Comparison of ENCODE assay signal across 23 mouse cellular contexts in the genomic region with DNA sequence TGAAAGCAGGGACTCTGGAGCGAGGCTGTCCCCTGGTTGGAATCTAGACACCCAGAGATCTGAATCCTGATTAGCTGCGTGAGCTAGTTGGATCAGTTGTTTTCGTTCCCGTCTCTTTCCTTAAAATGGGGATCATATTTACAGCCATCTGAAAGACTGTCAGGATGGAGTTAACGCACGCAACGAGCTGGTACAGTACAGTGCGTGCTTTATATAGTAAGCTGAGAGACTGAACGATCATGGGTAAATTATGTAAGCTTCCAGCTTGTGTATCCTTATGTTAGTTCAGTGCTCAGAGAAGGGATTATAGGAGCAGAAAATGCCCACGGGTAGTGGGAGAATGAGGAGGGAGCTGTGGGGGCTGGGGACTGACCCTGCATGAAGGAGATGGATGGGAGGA. TPM values are rescaled to one million over a fixed set of nuclear protein-coding genes. Genes with fewer than 3 reads are reported as not detected.
DNase-seq lines count a peak whose midpoint lies in the region; ATAC-seq and TF ChIP-seq lines count a peak whose summit lies in the region.
"Had no signal": no experiment of that assay in that cellular context is flagged by ENCODE, and none has a peak within 500 bp of the region (broad histone marks: within the 10 kb centered on the region; RNA-seq: fewer than 3 reads in every experiment).

No protein-coding gene starts in this region.

- H3K27me3 ChIP-seq in embryonic facial prominence, embryonic 12.5 days: no peaks in the 10 kb centered on the region
- no peaks in the 10 kb centered on the region for H3K27me3 ChIP-seq in embryonic facial prominence, embryonic 10.5 days (replicated peaks; ENCODE audit: low read depth, poor library complexity, severe bottlenecking)
- no peaks in the 10 kb centered on the region for H3K27me3 ChIP-seq in thymus, adult 2 months (ENCODE audit: control insufficient read depth, insufficient read depth, low read length)
- H3K27me3 ChIP-seq: hindbrain, embryonic 13.5 days; intestine, embryonic 15.5 days had no signal

- intact Hi-C loops in left cerebral cortex, adult 2 months (cut with DNase I): no loop called here

- no peak for ATAC-seq in embryonic facial prominence, embryonic 12.5 days (ENCODE audit: insufficient number of reproducible peaks, insufficient read depth, low FRiP score, low TSS enrichment)
- peak; percentile 67 for ATAC-seq in frontal cortex, adult (ENCODE audit: low TSS enrichment)
- ATAC-seq: CD4-positive, CD25-positive, alpha-beta regulatory T cell, adult 4 months; intestine, embryonic 15.5 days had no signal

- H3K9ac ChIP-seq in embryonic facial prominence, embryonic 12.5 days: no peak overlapping the region
- H3K9ac ChIP-seq: hindbrain, embryonic 13.5 days; intestine, embryonic 15.5 days had no signal

- TF ChIP-seq CTCF in left cerebral cortex, adult 2 months (IDR thresholded peaks at IDR 0.05): no peak
- no peak for TF ChIP-seq CTCF in thymus, adult 2 months (IDR thresholded peaks at IDR 0.05; ENCODE audit: borderline replicate concordance, control insufficient read depth, extremely low read depth, insufficient read depth, low read length, poor library complexity)

- no peaks in the 10 kb centered on the region for H3K36me3 ChIP-seq in embryonic facial prominence, embryonic 12.5 days
- no peaks in the 10 kb centered on the region for H3K36me3 ChIP-seq in embryonic facial prominence, embryonic 10.5 days (replicated peaks)
- no peaks in the 10 kb centered on the region for H3K36me3 ChIP-seq in thymus, adult 2 months (ENCODE audit: control insufficient read depth, insufficient read depth, low read length)
- H3K36me3 ChIP-seq: G1E; heart, embryonic 10.5 days; hindbrain, embryonic 13.5 days; intestine, embryonic 15.5 days had no signal

- H3K4me2 ChIP-seq in embryonic facial prominence, embryonic 12.5 days (replicated peaks): no peak overlapping the region
- H3K4me2 ChIP-seq: hindbrain, embryonic 13.5 days; intestine, embryonic 15.5 days had no signal

- 0 out of 2 replicates have a peak overlapping the region, but pooled peaks have one; percentile 31 for H3K27ac ChIP-seq in embryonic facial prominence, embryonic 12.5 days
- no peak overlapping the region for H3K27ac ChIP-seq in embryonic facial prominence, embryonic 10.5 days (replicated peaks)
- H3K27ac ChIP-seq in left cerebral cortex, adult 2 months: peak overlapping the region; percentile 61
- no peak overlapping the region for H3K27ac ChIP-seq in thymus, adult 2 months (ENCODE audit: control insufficient read depth, insufficient read depth, low read length)
- H3K27ac ChIP-seq: heart, embryonic 10.5 days; hindbrain, embryonic 13.5 days; intestine, embryonic 15.5 days had no signal

- H3K4me3 ChIP-seq in embryonic facial prominence, embryonic 12.5 days: no peak overlapping the region
- no peak overlapping the region for H3K4me3 ChIP-seq in embryonic facial prominence, embryonic 10.5 days
- no peak overlapping the region for H3K4me3 ChIP-seq in left cerebral cortex, adult 2 months
- no peak overlapping the region for H3K4me3 ChIP-seq in thymus, adult 2 months (ENCODE audit: control insufficient read depth, insufficient read depth, low read length)
- H3K4me3 ChIP-seq: heart, embryonic 10.5 days; hindbrain, embryonic 13.5 days; intestine, embryonic 15.5 days had no signal

- no peak for TF ChIP-seq POLR2A in thymus, adult 2 months (IDR thresholded peaks at IDR 0.05; ENCODE audit: control insufficient read depth, extremely low read depth, insufficient read depth, low read length, poor library complexity)

- H3K4me1 ChIP-seq in embryonic facial prominence, embryonic 12.5 days: peaks cover 22% of the 10 kb centered on the region
- peaks cover 38% of the 10 kb centered on the region for H3K4me1 ChIP-seq in embryonic facial prominence, embryonic 10.5 days
- H3K4me1 ChIP-seq in thymus, adult 2 months (replicated peaks; ENCODE audit: control insufficient read depth, insufficient read depth, low read length): peaks cover 49% of the 10 kb centered on the region
- H3K4me1 ChIP-seq: heart, embryonic 10.5 days; intestine, embryonic 15.5 days had no signal

- 67% methylated on average over 10 of the region's 10 CpGs for WGBS in embryonic facial prominence, embryonic 12.5 days
- WGBS in embryonic facial prominence, embryonic 10.5 days: 84% methylated on average over 10 of the region's 10 CpGs
- WGBS in thymus, adult 2 months: 95% methylated on average over 10 of the region's 10 CpGs

- no peaks in the 10 kb centered on the region for H3K9me3 ChIP-seq in embryonic facial prominence, embryonic 12.5 days
- H3K9me3 ChIP-seq in embryonic facial prominence, embryonic 10.5 days: no peaks in the 10 kb centered on the region
- H3K9me3 ChIP-seq: G1E; heart, embryonic 10.5 days; hindbrain, embryonic 13.5 days; intestine, embryonic 15.5 days had no signal

- no peak for DNase-seq in embryonic facial prominence, embryonic 10.5 days (ENCODE audit: low spot score)
- no peak for DNase-seq in frontal cortex, postnatal 10 days (ENCODE audit: low spot score in 2 of 2)
- DNase-seq in left cerebral cortex, adult 2 months (ENCODE audit: extremely low spot score in 1 of 2, low spot score in 2 of 2): no peak
- no peak for DNase-seq in left cerebral cortex, adult 11 months (ENCODE audit: low spot score)
- peak; percentile 62 for DNase-seq in brain, adult 2 months (ENCODE audit: low read depth, low spot score)
- DNase-seq in thymus, adult 2 months: no peak
- DNase-seq: adrenal gland, adult 8-10 months; B cell, adult 2 months; cerebellum, adult 11-12 months; cerebellum, adult 9-11 months; cerebellum, postnatal 36 days; gastrocnemius, postnatal 10 days; heart, adult 18-20 months; heart, postnatal 10 days; heart, postnatal 4 days had no signal

RNA-seq across cellular contexts. Expression of a gene that starts 24.5 kb away (rescaled TPM):
- polyA plus RNA-seq in embryonic facial prominence, embryonic 12.5 days (2016; fragmentation: Nextera tagmentation; extraction: Ambion mirVana): 0.29 and 0.41 TPM in 2 replicates
- 0.12 and 0.19 TPM in 2 replicates for polyA plus RNA-seq in embryonic facial prominence, embryonic 10.5 days (2016; fragmentation: Nextera tagmentation; extraction: Ambion mirVana)
- under 1 TPM; 0.27 to 0.65 TPM for total RNA-seq in left cerebral cortex, adult 2 months (2021)
- polyA plus RNA-seq in thymus, adult 2 months (2012; rRNA removed): 2.7 and 3.0 TPM in 2 replicates
- polyA plus RNA-seq: heart, embryonic 14.5 days had no signal

RNA-seq across cellular contexts. Expression of a gene that starts 25.3 kb away (rescaled TPM):
- polyA plus RNA-seq in embryonic facial prominence, embryonic 12.5 days (2016; fragmentation: Nextera tagmentation; extraction: Ambion mirVana): 14.9 and 15.2 TPM in 2 replicates
- 10.5 and 11.2 TPM in 2 replicates for polyA plus RNA-seq in embryonic facial prominence, embryonic 10.5 days (2016; fragmentation: Nextera tagmentation; extraction: Ambion mirVana)
- total RNA-seq in left cerebral cortex, adult 2 months (2021): 100 to 1,000 TPM; 102 to 110 TPM
- polyA plus RNA-seq in thymus, adult 2 months (2012; rRNA removed): 17.1 and 19.4 TPM in 2 replicates

RNA-seq across cellular contexts. Expression of a gene that starts 35.6 kb away (rescaled TPM):
- 1.1 and 1.5 TPM in 2 replicates for polyA plus RNA-seq in embryonic facial prominence, embryonic 12.5 days (2016; fragmentation: Nextera tagmentation; extraction: Ambion mirVana)
- 0.65 and 0.73 TPM in 2 replicates for polyA plus RNA-seq in embryonic facial prominence, embryonic 10.5 days (2016; fragmentation: Nextera tagmentation; extraction: Ambion mirVana)
- 1 to 10 TPM in 1 of 2 experiments, under 1 TPM in 1; 0.98 to 1.6 TPM for total RNA-seq in left cerebral cortex, adult 2 months (2021)
- 52.3 and 69.5 TPM in 2 replicates for polyA plus RNA-seq in thymus, adult 2 months (2012; rRNA removed)

Comparison
In these comparisons a context has a peak if more than half of its experiments do, and no peak if none do; other contexts are left out.
1. H3K27ac ChIP-seq: peak in embryonic facial prominence, embryonic 12.5 days (single experiment) and left cerebral cortex, adult 2 months (single experiment); none in embryonic facial prominence, embryonic 10.5 days (single experiment) and thymus, adult 2 months (single experiment).
2. RNA of a gene that starts 35.6 kb away (polyA plus RNA-seq): 52.3 to 69.5 TPM in thymus, adult 2 months; 1.1 to 1.5 TPM in embryonic facial prominence, embryonic 12.5 days and 0.65 to 0.73 TPM in embryonic facial prominence, embryonic 10.5 days; every median in the first group is over 10 times any median in the second.